Mouse (Mus musculus) olfactory bulb, adult 2 months (tissue): ENCODE data around the gene Ccdc174.

ENCODE experiments used
- CTCF ChIP-seq: fragments of 200-500 bp; IDR thresholded peaks from 2 replicates; pipeline ENCODE4 v1.5.1; 2012; ENCODE audit warnings: low read depth, mild to moderate bottlenecking, low read length, moderate library complexity; ENCODE audit not compliant: insufficient read depth
- POLR2A ChIP-seq: fragments of 200-500 bp; IDR thresholded peaks from 2 replicates; pipeline ENCODE4 v1.6.1; 2012; ENCODE audit warnings: mild to moderate bottlenecking, low read depth, low read length, moderate library complexity; ENCODE audit not compliant: insufficient read depth

DNA sequence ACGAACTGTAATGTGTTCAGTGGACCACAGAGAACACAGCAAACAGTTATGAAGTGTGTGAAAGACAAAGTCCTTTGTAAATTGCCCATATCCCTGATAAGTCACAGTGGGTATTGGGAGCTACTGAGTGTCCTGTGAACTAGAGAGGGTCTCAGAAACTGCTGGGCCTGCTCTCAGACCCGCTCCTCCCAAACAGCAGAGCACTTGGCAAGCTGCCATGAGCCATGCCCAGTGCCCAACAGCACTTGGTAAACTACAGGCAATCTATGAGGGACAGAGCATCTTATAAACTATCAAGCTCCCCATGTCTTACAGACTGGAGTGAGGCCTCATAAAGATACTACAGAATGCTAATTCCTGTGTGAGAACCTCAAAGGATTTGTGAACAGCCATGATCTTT is 70.6 kb downstream of the Ccdc174 start:
- TF ChIP-seq CTCF: no peak
- no peak for TF ChIP-seq POLR2A
